Mouse (Mus musculus): ENCODE data around the gene Trim27. TPM values are rescaled to one million over a fixed set of nuclear protein-coding genes. Genes with fewer than 3 reads are reported as not detected.

The Trim27 gene
- polyA plus RNA-seq, 1 experiment from 2014 or later = 84.3 TPM

DNA sequence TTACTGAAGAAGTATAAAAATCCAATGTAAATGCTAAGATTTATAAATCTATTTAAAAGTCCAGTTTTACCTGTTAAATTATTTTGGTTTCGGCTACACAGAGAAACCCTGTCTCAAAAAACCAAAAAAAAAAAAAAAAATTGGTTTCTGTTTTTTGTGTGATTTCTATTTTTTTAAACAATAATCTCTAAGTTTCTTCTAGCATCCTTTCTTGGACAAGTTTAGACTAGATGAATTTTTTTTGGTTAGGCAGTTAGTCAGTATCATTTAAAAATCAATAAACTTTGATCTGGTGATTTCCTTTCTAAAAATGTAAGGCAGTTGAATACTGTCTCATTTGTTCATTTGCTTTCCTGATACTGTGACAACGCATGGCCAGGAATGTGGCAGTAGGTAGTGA is 19.1 kb downstream of the Trim27 start:
- Histone ChIP-seq H3K27me3 (ENCODE audit: control insufficient read depth, insufficient read depth, low read length) (no peaks in the 10 kb centered on the region), H3K4me3 (replicated peaks; ENCODE audit: low read length) (no peak overlapping the region), H3K36me3 (ENCODE audit: control insufficient read depth, insufficient read depth, low read length) (no peaks in the 10 kb centered on the region), H3K9me3 (replicated peaks; ENCODE audit: control insufficient read depth, low read length) (no peaks in the 10 kb centered on the region), H3K4me1 (ENCODE audit: control insufficient read depth, insufficient read depth, low read length) (0 out of 2 replicates have a peak, but pooled peaks cover 3% of the 10 kb centered on the region), H3K27ac (ENCODE audit: low read length) (no peak overlapping the region), H3K9ac (ENCODE audit: low read length) (no peak overlapping the region), H3K4me2 (ENCODE audit: low read depth, low read length) (no peak overlapping the region)
- no peak for ATAC-seq (ENCODE audit: insufficient read depth, low FRiP score)
- 69% methylated on average over 2 of the region's 2 CpGs for WGBS

DNA sequence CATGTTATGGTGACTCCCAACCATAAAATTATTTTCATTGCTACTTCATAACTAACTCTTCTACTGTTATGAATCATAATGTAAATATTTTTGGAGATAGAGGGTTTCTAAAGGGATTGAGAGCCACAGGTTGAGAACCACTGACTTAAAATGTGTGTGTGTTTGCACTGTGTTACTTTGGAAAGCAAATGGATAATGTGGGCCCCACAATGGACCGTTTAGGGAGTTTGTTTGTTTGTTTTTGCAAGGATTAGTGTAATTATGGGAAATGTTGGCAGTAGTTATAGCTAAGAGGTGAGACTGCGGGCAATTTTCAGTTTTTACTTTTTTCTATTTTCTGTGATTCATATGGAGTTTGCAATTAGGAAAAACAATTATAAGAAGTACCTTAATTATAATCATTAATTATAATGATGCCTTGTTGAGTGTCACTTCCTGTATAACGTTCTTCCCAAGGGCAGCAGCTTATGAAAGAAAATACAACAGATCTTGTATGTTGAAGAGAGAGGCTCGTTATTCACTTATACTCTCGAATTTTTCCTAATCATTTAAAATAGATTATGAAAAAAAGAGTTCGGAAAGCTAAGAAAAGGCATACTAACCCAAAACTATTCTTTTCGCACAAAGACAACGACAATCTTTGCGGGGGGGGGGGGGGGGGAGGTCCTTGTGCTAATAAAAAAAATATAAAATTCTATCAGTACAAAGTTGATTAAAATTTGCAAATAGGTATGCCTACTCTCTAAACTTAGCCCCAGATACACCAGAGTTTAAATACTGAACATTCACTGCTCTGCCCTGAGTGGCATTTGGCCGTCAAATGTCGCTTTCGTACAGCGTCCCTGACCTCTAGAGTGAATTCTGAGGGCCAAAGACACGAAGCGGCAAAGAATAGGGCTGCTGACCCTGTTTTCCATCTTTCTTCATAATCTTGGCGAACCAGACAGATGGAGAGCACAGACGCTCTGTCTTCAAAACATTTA is 20.1 kb downstream of the Trim27 start:
- H3K9ac ChIP-seq (ENCODE audit: low read length) = peak overlapping the region; percentile 73
- WGBS = 3% methylated on average over 17 of the region's 17 CpGs
- H3K4me1 ChIP-seq (ENCODE audit: control insufficient read depth, insufficient read depth, low read length) = 0 out of 2 replicates have a peak, but pooled peaks cover 3% of the 10 kb centered on the region
- peak overlapping the region; percentile 62 for H3K4me2 ChIP-seq (ENCODE audit: low read depth, low read length)
- no peaks in the 10 kb centered on the region for H3K27me3 ChIP-seq (ENCODE audit: control insufficient read depth, insufficient read depth, low read length)
- H3K9me3 ChIP-seq (replicated peaks; ENCODE audit: control insufficient read depth, low read length) = no peaks in the 10 kb centered on the region
- ATAC-seq (ENCODE audit: insufficient read depth, low FRiP score) = peak; percentile 72
- peak overlapping the region; percentile 79 for H3K27ac ChIP-seq (ENCODE audit: low read length)
- peak overlapping the region; percentile 65 for H3K4me3 ChIP-seq (replicated peaks; ENCODE audit: low read length)
- no peaks in the 10 kb centered on the region for H3K36me3 ChIP-seq (ENCODE audit: control insufficient read depth, insufficient read depth, low read length)

DNA sequence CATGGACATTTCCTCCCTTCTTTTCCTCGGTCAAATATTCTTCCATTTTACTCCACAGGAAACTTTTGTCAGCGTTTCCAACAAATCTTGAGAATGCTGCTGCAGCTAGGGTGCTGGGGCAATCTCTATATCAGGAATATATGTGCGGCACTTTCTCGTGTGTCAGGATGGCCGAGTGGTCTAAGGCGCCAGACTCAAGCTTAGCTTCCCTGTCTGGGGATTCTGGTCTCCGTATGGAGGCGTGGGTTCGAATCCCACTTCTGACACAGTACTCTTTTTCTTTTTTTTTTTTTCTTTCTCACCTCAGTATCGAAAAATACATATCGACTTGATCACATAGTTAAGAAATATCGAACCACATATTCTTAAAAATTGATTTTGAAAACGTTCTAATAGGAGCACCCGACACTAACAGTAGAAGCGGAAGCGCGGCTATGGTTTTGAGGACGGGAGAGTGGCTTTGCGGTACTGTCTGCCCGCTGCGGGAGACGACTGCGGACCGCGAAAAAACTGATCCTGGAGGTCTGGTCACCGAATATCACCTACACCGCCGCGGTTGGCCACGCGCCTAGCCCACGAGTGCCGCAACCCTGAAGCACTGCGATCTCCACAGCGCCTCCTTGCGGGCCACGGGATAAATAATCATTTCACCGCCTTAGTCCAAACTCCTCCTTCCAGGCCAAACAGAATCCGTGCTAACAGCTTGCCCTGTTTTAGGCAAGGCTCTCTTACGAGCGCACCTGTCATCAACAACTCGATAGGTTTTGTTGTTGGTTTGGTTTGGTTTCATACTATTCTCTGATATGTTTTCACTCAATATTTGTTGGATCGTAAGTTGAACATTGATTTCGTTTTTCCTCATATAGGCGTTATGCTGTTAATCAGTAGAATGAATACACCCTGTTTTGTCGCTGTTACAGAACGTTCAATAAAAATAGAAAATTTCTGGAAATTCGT is 21.1 kb downstream of the Trim27 start:
- Histone ChIP-seq H3K9me3 (replicated peaks; ENCODE audit: control insufficient read depth, low read length) (no peaks in the 10 kb centered on the region), H3K27me3 (ENCODE audit: control insufficient read depth, insufficient read depth, low read length) (no peaks in the 10 kb centered on the region), H3K36me3 (ENCODE audit: control insufficient read depth, insufficient read depth, low read length) (no peaks in the 10 kb centered on the region), H3K4me1 (ENCODE audit: control insufficient read depth, insufficient read depth, low read length) (0 out of 2 replicates have a peak, but pooled peaks cover 3% of the 10 kb centered on the region), H3K4me2 (ENCODE audit: low read depth, low read length) (peak overlapping the region; percentile 62), H3K4me3 (replicated peaks; ENCODE audit: low read length) (peak overlapping the region; percentile 65), H3K27ac (ENCODE audit: low read length) (peak overlapping the region; percentile 79), H3K9ac (ENCODE audit: low read length) (peak overlapping the region; percentile 75)
- peak; percentile 95 for ATAC-seq (ENCODE audit: insufficient read depth, low FRiP score)
- WGBS = 4% methylated on average over 48 of the region's 48 CpGs

DNA sequence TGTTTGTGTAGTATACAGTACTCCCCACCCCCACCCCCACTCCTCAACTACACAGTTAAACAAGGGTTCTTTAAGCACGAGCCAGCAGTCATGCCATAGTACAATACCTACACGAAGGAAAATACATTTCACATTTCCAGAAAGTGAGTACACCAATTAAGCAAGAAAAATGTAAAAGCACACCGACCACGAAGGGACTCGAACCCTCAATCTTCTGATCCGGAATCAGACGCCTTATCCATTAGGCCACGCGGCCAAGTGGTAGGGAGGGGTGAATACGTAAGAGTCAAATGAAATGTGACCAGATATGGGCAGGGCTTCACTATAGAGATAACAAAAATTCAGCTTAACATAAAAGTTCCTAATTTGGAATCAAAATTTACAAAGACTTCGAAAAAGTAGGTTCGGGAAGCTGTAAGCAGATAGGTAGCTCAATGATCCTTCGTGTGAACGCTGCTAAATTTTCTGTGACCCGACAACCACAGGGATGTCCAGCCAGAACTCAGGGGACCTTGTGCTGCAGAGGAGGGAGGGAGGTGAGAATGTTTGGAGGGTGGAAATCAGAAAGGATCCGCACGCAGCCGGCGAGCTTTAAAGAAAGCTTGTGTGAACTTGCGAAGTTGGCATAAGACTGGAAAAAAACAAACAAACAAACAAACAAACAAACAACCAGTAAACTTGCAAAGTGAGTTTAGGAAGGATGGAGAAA is 36.2 kb downstream of the Trim27 start:
- peak overlapping the region; percentile 38 for H3K4me3 ChIP-seq (replicated peaks; ENCODE audit: low read length)
- no peak overlapping the region for H3K9ac ChIP-seq (ENCODE audit: low read length)
- H3K27ac ChIP-seq (ENCODE audit: low read length) = no peak overlapping the region
- no peaks in the 10 kb centered on the region for H3K4me1 ChIP-seq (ENCODE audit: control insufficient read depth, insufficient read depth, low read length)
- ATAC-seq (ENCODE audit: insufficient read depth, low FRiP score) = peak; percentile 83; the same call in 1 of the 2 replicates
- peak overlapping the region; percentile 51 for H3K4me2 ChIP-seq (ENCODE audit: low read depth, low read length)
- 3% methylated on average over 20 of the region's 20 CpGs for WGBS
- H3K9me3 ChIP-seq (replicated peaks; ENCODE audit: control insufficient read depth, low read length) = no peaks in the 10 kb centered on the region
- H3K27me3 ChIP-seq (ENCODE audit: control insufficient read depth, insufficient read depth, low read length) = no peaks in the 10 kb centered on the region
- H3K36me3 ChIP-seq (ENCODE audit: control insufficient read depth, insufficient read depth, low read length) = no peaks in the 10 kb centered on the region

DNA sequence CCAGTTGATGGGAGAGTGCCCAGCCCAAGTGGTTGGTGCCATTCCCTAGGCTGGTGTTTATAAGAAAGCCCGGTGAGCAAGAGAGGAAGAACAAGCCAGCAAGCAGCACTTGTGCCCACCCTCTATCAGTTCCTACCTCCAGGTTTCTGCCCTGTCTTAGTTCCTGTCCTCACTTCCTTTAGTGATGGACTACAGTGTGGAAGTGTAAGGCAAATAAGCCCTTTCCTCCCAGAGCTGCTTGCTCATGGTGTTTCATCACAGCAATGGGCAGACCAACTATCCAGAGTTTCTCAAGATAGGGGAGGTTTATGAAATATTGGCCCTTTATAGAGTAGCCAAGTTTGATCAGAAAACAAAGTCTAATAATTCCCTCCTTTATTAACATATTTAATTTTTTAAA is 37.5 kb downstream of the Trim27 start:
- 22% methylated on average over 1 of the region's 1 CpGs for WGBS
- no peak overlapping the region for H3K9ac ChIP-seq (ENCODE audit: low read length)
- H3K9me3 ChIP-seq (replicated peaks; ENCODE audit: control insufficient read depth, low read length) = no peaks in the 10 kb centered on the region
- no peaks in the 10 kb centered on the region for H3K36me3 ChIP-seq (ENCODE audit: control insufficient read depth, insufficient read depth, low read length)
- H3K4me3 ChIP-seq (replicated peaks; ENCODE audit: low read length) = no peak overlapping the region
- 0 out of 2 replicates have a peak, but pooled peaks cover 2% of the 10 kb centered on the region for H3K4me1 ChIP-seq (ENCODE audit: control insufficient read depth, insufficient read depth, low read length)
- H3K4me2 ChIP-seq (ENCODE audit: low read depth, low read length) = no peak overlapping the region
- H3K27ac ChIP-seq (ENCODE audit: low read length) = no peak overlapping the region
- no peak for ATAC-seq (ENCODE audit: insufficient read depth, low FRiP score)
- H3K27me3 ChIP-seq (ENCODE audit: control insufficient read depth, insufficient read depth, low read length) = no peaks in the 10 kb centered on the region

DNA sequence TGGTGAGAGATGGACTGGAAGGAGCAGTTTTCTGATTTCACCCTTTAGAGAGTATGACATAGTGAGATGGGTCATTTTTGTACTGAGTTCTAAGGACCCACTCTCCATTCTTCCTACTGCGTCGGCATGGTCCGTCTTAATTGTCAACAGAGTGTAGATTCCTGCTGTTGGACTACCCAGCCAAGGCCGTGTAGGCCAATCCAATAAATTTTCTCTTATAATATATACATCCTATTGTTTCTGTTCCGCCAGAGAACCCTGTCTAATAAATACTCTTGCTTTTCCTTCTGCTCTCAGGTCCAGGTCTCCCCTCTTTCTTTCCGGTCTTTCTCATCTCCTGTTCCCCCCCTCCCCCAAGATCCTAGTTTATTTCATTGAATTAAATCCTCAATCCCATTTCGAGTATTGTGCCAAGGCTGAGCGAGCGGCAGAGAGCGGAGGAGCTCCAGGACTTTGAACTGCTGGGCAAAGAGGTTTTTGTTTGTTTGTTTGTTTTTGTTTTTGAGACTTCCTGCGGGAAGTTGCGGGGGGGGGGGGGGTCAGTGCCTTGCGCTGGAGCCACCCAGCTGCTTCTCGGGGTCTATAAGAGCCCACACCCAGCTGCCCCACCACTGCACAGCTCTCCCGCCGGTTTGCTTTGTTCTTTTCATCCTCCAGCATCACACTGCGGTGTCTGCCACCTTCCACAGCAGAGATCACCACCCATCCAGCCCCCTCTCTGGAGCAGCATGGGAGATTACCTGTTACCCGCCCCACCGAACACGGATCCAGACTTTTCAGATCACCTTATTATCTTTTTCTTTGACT is 42.6 kb downstream of the Trim27 start:
- H3K36me3 ChIP-seq (ENCODE audit: control insufficient read depth, insufficient read depth, low read length) = no peaks in the 10 kb centered on the region
- peak overlapping the region; percentile 62 for H3K4me3 ChIP-seq (replicated peaks; ENCODE audit: low read length)
- H3K27me3 ChIP-seq (ENCODE audit: control insufficient read depth, insufficient read depth, low read length) = no peaks in the 10 kb centered on the region
- peak; percentile 79 for ATAC-seq (ENCODE audit: insufficient read depth, low FRiP score)
- 4% methylated on average over 20 of the region's 20 CpGs for WGBS
- H3K9ac ChIP-seq (ENCODE audit: low read length) = peak overlapping the region; percentile 69
- no peaks in the 10 kb centered on the region for H3K9me3 ChIP-seq (replicated peaks; ENCODE audit: control insufficient read depth, low read length)
- H3K27ac ChIP-seq (ENCODE audit: low read length) = no peak overlapping the region
- H3K4me2 ChIP-seq (ENCODE audit: low read depth, low read length) = peak overlapping the region; percentile 83
- 0 out of 2 replicates have a peak, but pooled peaks cover 3% of the 10 kb centered on the region for H3K4me1 ChIP-seq (ENCODE audit: control insufficient read depth, insufficient read depth, low read length)

DNA sequence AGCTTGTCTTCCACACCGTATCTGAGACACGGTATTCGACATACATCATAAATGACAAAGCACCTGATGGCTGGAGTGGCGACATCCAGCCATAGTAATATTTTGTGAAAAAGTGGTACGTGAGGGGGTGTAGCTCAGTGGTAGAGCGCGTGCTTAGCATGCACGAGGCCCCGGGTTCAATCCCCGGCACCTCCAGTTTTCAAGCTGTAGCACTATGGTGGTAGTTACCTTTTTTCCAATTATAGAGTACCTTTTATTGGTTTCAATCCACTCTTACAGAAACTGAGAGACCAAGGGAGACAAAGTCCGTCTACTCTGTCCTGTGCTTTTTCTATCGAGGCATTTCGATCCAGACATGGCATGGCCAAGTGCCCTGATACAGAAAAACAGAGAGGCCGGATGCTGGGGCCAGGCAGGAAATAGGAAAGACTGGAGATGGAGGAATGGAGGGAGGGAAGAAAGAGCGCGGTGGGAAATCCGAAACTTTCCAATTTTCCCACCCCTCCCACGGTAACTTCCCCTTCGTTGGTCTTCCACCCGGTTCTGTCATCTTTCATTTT is 43.3 kb downstream of the Trim27 start:
- peak overlapping the region; percentile 69 for H3K9ac ChIP-seq (ENCODE audit: low read length)
- no peaks in the 10 kb centered on the region for H3K27me3 ChIP-seq (ENCODE audit: control insufficient read depth, insufficient read depth, low read length)
- peak; percentile 95 for ATAC-seq (ENCODE audit: insufficient read depth, low FRiP score)
- H3K4me2 ChIP-seq (ENCODE audit: low read depth, low read length) = peak overlapping the region; percentile 83
- no peaks in the 10 kb centered on the region for H3K36me3 ChIP-seq (ENCODE audit: control insufficient read depth, insufficient read depth, low read length)
- H3K9me3 ChIP-seq (replicated peaks; ENCODE audit: control insufficient read depth, low read length) = no peaks in the 10 kb centered on the region
- H3K27ac ChIP-seq (ENCODE audit: low read length) = peak overlapping the region; percentile 11; the same call in 1 of the 2 replicates
- H3K4me1 ChIP-seq (ENCODE audit: control insufficient read depth, insufficient read depth, low read length) = 0 out of 2 replicates have a peak, but pooled peaks cover 3% of the 10 kb centered on the region
- WGBS = under 1% methylated on average over 20 of the region's 20 CpGs
- peak overlapping the region; percentile 62 for H3K4me3 ChIP-seq (replicated peaks; ENCODE audit: low read length)

All from stomach, embryonic 16.5 days (tissue).